Mouse (Mus musculus) small intestine, adult 2 months (tissue): Measurements from ENCODE around the gene Creb1.

Experiments used
- CTCF ChIP-seq: fragments of 200-500 bp; IDR thresholded peaks from 2 replicates; pipeline ENCODE4 v1.5.1; 2012; ENCODE audit warnings: low read depth, mild to moderate bottlenecking, control low read depth, inconsistent platforms, low read length, moderate library complexity, mixed read lengths; ENCODE audit not compliant: insufficient replicate concordance, insufficient read length; ENCODE audit errors: extremely low read depth
- POLR2A ChIP-seq: fragments of 200-500 bp; IDR thresholded peaks from 2 replicates; pipeline ENCODE4 v1.6.1; 2012; ENCODE audit warnings: low read depth, mild to moderate bottlenecking, control low read depth, inconsistent platforms, low read length, moderate library complexity

- TF ChIP-seq POLR2A (no peak; the same call in 1 of the 2 replicates), CTCF (no peak)
These were observed 1.3 kb downstream of the Creb1 start for GRCm38 (mm10) chr1:64533471-64534443.
